Comparison of ENCODE assay signal across 8 mouse cellular contexts in genomic region chr6:125546474-125546873, GRCm38 (mm10). TPM values are rescaled to one million over a fixed set of nuclear protein-coding genes. Genes with fewer than 3 reads are reported as not detected.
DNase-seq lines count a peak whose midpoint lies in the region; ATAC-seq lines count a peak whose summit lies in the region.

Gene Vwf, plus strand, starts transcription at chr6:125546774.

- H3K27me3 ChIP-seq in embryonic facial prominence, embryonic 14.5 days (replicated peaks; ENCODE audit: control insufficient read depth, insufficient read depth, low read length), result no peaks in the 10 kb centered on the region
- no peaks in the 10 kb centered on the region for H3K27me3 ChIP-seq in embryonic facial prominence, embryonic 10.5 days (replicated peaks; ENCODE audit: low read depth, poor library complexity, severe bottlenecking)
- no peaks in the 10 kb centered on the region for H3K27me3 ChIP-seq in midbrain, embryonic 11.5 days (ENCODE audit: control insufficient read depth, insufficient read depth, low read length)
- H3K27me3 ChIP-seq in midbrain, embryonic 10.5 days (ENCODE audit: low read depth, poor library complexity, severe bottlenecking), result no peaks in the 10 kb centered on the region
- 0 out of 2 replicates have a peak, but pooled peaks cover 4% of the 10 kb centered on the region for H3K27me3 ChIP-seq in liver, embryonic 13.5 days

- H3K4me2 ChIP-seq in embryonic facial prominence, embryonic 14.5 days (ENCODE audit: low read depth, low read length), result no peak within 1 kb of the TSS
- H3K4me2 ChIP-seq in midbrain, embryonic 11.5 days, result no peak within 1 kb of the TSS
- H3K4me2 ChIP-seq in liver, embryonic 13.5 days, result no peak within 1 kb of the TSS

- no peak for ATAC-seq in embryonic facial prominence, embryonic 14.5 days (ENCODE audit: low read depth)
- ATAC-seq in midbrain, embryonic 11.5 days (ENCODE audit: low FRiP score), result no peak
- no peak for ATAC-seq in liver, embryonic 13.5 days (ENCODE audit: low read depth)
- ATAC-seq in erythroid progenitor cell, adult 5-6 weeks (replicated peaks; ENCODE audit: low FRiP score, poor library complexity, severe bottlenecking), result no peak

- intact Hi-C loops in heart, postnatal 10 days (cut with DNase I), result no loop called here

- H3K9ac ChIP-seq in embryonic facial prominence, embryonic 14.5 days (ENCODE audit: low read depth, low read length), result no peak within 1 kb of the TSS
- no peak within 1 kb of the TSS for H3K9ac ChIP-seq in midbrain, embryonic 11.5 days (ENCODE audit: low read length)
- no peak within 1 kb of the TSS for H3K9ac ChIP-seq in liver, embryonic 13.5 days

- no peaks in the 10 kb centered on the region for H3K9me3 ChIP-seq in embryonic facial prominence, embryonic 14.5 days (ENCODE audit: control insufficient read depth, low read length)
- H3K9me3 ChIP-seq in embryonic facial prominence, embryonic 10.5 days, result no peaks in the 10 kb centered on the region
- no peaks in the 10 kb centered on the region for H3K9me3 ChIP-seq in midbrain, embryonic 11.5 days (ENCODE audit: control insufficient read depth, low read length)
- H3K9me3 ChIP-seq in midbrain, embryonic 10.5 days (replicated peaks), result no peaks in the 10 kb centered on the region
- no peaks in the 10 kb centered on the region for H3K9me3 ChIP-seq in liver, embryonic 13.5 days (replicated peaks)

- no peak within 1 kb of the TSS for H3K4me3 ChIP-seq in embryonic facial prominence, embryonic 14.5 days (ENCODE audit: low read depth, low read length)
- no peak within 1 kb of the TSS for H3K4me3 ChIP-seq in embryonic facial prominence, embryonic 10.5 days
- no peak within 1 kb of the TSS for H3K4me3 ChIP-seq in midbrain, embryonic 11.5 days (ENCODE audit: low read depth, low read length)
- H3K4me3 ChIP-seq in midbrain, embryonic 10.5 days, result no peak within 1 kb of the TSS
- no peak within 1 kb of the TSS for H3K4me3 ChIP-seq in liver, embryonic 13.5 days (replicated peaks)

- H3K36me3 ChIP-seq in embryonic facial prominence, embryonic 14.5 days (ENCODE audit: control insufficient read depth, insufficient read depth, low read length), result no peaks in the 10 kb centered on the region
- H3K36me3 ChIP-seq in embryonic facial prominence, embryonic 10.5 days (replicated peaks), result no peaks in the 10 kb centered on the region
- H3K36me3 ChIP-seq in midbrain, embryonic 11.5 days (ENCODE audit: control insufficient read depth, insufficient read depth, low read length), result no peaks in the 10 kb centered on the region
- H3K36me3 ChIP-seq in midbrain, embryonic 10.5 days, result no peaks in the 10 kb centered on the region
- H3K36me3 ChIP-seq in liver, embryonic 13.5 days, result no peaks in the 10 kb centered on the region

- H3K27ac ChIP-seq in embryonic facial prominence, embryonic 14.5 days (replicated peaks; ENCODE audit: low read depth, low read length), result no peak within 1 kb of the TSS
- H3K27ac ChIP-seq in embryonic facial prominence, embryonic 10.5 days (replicated peaks), result no peak within 1 kb of the TSS
- H3K27ac ChIP-seq in midbrain, embryonic 11.5 days (ENCODE audit: low read depth, low read length), result no peak within 1 kb of the TSS
- no peak within 1 kb of the TSS for H3K27ac ChIP-seq in midbrain, embryonic 10.5 days (replicated peaks)
- H3K27ac ChIP-seq in liver, embryonic 13.5 days, result no peak within 1 kb of the TSS

- no peak for DNase-seq in embryonic facial prominence, embryonic 14.5 days (ENCODE audit: low spot score)
- DNase-seq in embryonic facial prominence, embryonic 10.5 days (ENCODE audit: low spot score), result no peak
- no peak for DNase-seq in midbrain, embryonic 11.5 days (ENCODE audit: low spot score, missing footprints)
- DNase-seq in midbrain, embryonic 10.5 days (ENCODE audit: low spot score), result no peak
- no peak for DNase-seq in heart, postnatal 10 days
- DNase-seq in liver, embryonic 13.5 days, result no peak
- DNase-seq in cerebellum, adult 18-20 months, result no peak

- 93% methylated on average over 6 of the region's 6 CpGs for WGBS in embryonic facial prominence, embryonic 14.5 days
- 90% methylated on average over 6 of the region's 6 CpGs for WGBS in embryonic facial prominence, embryonic 10.5 days
- WGBS in midbrain, embryonic 11.5 days, result 91% methylated on average over 6 of the region's 6 CpGs
- 93% methylated on average over 6 of the region's 6 CpGs for WGBS in midbrain, embryonic 10.5 days
- WGBS in liver, embryonic 13.5 days (ENCODE audit: insufficient replicate concordance), result 78% methylated on average over 6 of the region's 6 CpGs

- no peaks in the 10 kb centered on the region for H3K4me1 ChIP-seq in embryonic facial prominence, embryonic 14.5 days (ENCODE audit: control insufficient read depth, insufficient read depth, low read length)
- H3K4me1 ChIP-seq in embryonic facial prominence, embryonic 10.5 days, result 0 out of 2 replicates have a peak, but pooled peaks cover 6% of the 10 kb centered on the region
- H3K4me1 ChIP-seq in midbrain, embryonic 11.5 days (ENCODE audit: control insufficient read depth, insufficient read depth, low read length), result no peaks in the 10 kb centered on the region
- peaks cover 2% of the 10 kb centered on the region; the same call in 1 of the 2 replicates for H3K4me1 ChIP-seq in midbrain, embryonic 10.5 days
- H3K4me1 ChIP-seq in liver, embryonic 13.5 days (replicated peaks), result peaks cover 27% of the 10 kb centered on the region

RNA-seq across cellular contexts. Expression of gene Vwf, which starts in this region (rescaled TPM):
- polyA plus RNA-seq in embryonic facial prominence, embryonic 14.5 days (2014; fragmentation: Nextera tagmentation; extraction: Ambion mirVana), result 13.4 and 16.0 TPM in 2 replicates
- 5.5 and 8.6 TPM in 2 replicates for polyA plus RNA-seq in embryonic facial prominence, embryonic 10.5 days (2016; fragmentation: Nextera tagmentation; extraction: Ambion mirVana)
- 13.9 and 15.8 TPM in 2 replicates for polyA plus RNA-seq in midbrain, embryonic 11.5 days (2014; fragmentation: Nextera tagmentation; extraction: Ambion mirVana)
- 5.8 and 10.1 TPM in 2 replicates for polyA plus RNA-seq in midbrain, embryonic 10.5 days (2016; fragmentation: Nextera tagmentation; extraction: Ambion mirVana)
- 10 to 100 TPM; 77.4 to 85.2 TPM for total RNA-seq in heart, postnatal 10 days (2021)
- polyA plus RNA-seq in liver, embryonic 13.5 days (2015; fragmentation: Nextera tagmentation; extraction: Ambion mirVana), result 12.7 and 13.3 TPM in 2 replicates
- 8.8 and 31.4 TPM in 2 replicates for total RNA-seq in erythroid progenitor cell, adult 5-6 weeks (2015; ENCODE audit: low replicate concordance)
- 19.9 and 33.4 TPM in 2 replicates for total RNA-seq in erythroid progenitor cell, adult 5-6 weeks (2017; ENCODE audit: low replicate concordance)
